ENCODE assay signal across 9 mouse cellular contexts in genomic region chr12:4717417-4717816, GRCm38 (mm10). TPM values are rescaled to one million over a fixed set of nuclear protein-coding genes. Genes with fewer than 3 reads are reported as not detected.
DNase-seq lines count a peak whose midpoint lies in the region; ATAC-seq and TF ChIP-seq lines count a peak whose summit lies in the region.
"Had no signal": no experiment of that assay in that cellular context is flagged by ENCODE, and none has a peak within 500 bp of the region (broad histone marks: within the 10 kb centered on the region; RNA-seq: fewer than 3 reads in every experiment).

No protein-coding gene starts in this region.

- peaks cover 10% of the 10 kb centered on the region for H3K4me1 ChIP-seq in heart, embryonic 15.5 days (replicated peaks)
- peaks cover 61% of the 10 kb centered on the region for H3K4me1 ChIP-seq in liver, embryonic 15.5 days (replicated peaks)
- H3K4me1 ChIP-seq in stomach, embryonic 14.5 days (ENCODE audit: control insufficient read depth, insufficient read depth, low read length), result no peaks in the 10 kb centered on the region

- no peak for TF ChIP-seq POLR2A in brain, embryonic 14.5 days (IDR thresholded peaks at IDR 0.05; ENCODE audit: borderline replicate concordance, extremely low read depth, insufficient read depth, insufficient read length, poor library complexity, severe bottlenecking)

- peaks cover 6% of the 10 kb centered on the region; the same call in 1 of the 2 replicates for H3K36me3 ChIP-seq in heart, embryonic 15.5 days
- H3K36me3 ChIP-seq in liver, embryonic 15.5 days (replicated peaks), result peaks cover 14% of the 10 kb centered on the region
- H3K36me3 ChIP-seq in stomach, embryonic 14.5 days (ENCODE audit: control insufficient read depth, insufficient read depth, low read length), result peaks cover 11% of the 10 kb centered on the region

- H3K27me3 ChIP-seq in heart, embryonic 15.5 days, result no peaks in the 10 kb centered on the region
- no peaks in the 10 kb centered on the region for H3K27me3 ChIP-seq in liver, embryonic 15.5 days
- H3K27me3 ChIP-seq in stomach, embryonic 14.5 days (ENCODE audit: control insufficient read depth, insufficient read depth, low read length), result no peaks in the 10 kb centered on the region

- 8% methylated on average over 7 of the region's 7 CpGs for WGBS in heart, embryonic 15.5 days
- WGBS in liver, embryonic 15.5 days (ENCODE audit: insufficient replicate concordance), result 2% methylated on average over 7 of the region's 7 CpGs
- 4% methylated on average over 7 of the region's 7 CpGs for WGBS in stomach, embryonic 14.5 days

- H3K4me3 ChIP-seq in heart, embryonic 15.5 days, result no peak overlapping the region
- H3K4me3 ChIP-seq in liver, embryonic 15.5 days (replicated peaks), result no peak overlapping the region
- no peak overlapping the region for H3K4me3 ChIP-seq in stomach, embryonic 14.5 days (ENCODE audit: low read depth, low read length)

- no peak for DNase-seq in heart, adult 9 months (ENCODE audit: low spot score in 2 of 2)
- DNase-seq in brain, embryonic 14.5 days (ENCODE audit: low read depth), result peak; percentile 53
- DNase-seq in gastrocnemius, postnatal 10 days, result no peak
- DNase-seq in layer of hippocampus, adult 8-10 months (ENCODE audit: low spot score in 2 of 2), result no peak

- peak overlapping the region; percentile 19; the same call in 1 of the 2 replicates for H3K4me2 ChIP-seq in heart, embryonic 15.5 days
- peak overlapping the region; percentile 52 for H3K4me2 ChIP-seq in liver, embryonic 15.5 days
- no peak overlapping the region for H3K4me2 ChIP-seq in stomach, embryonic 14.5 days (replicated peaks; ENCODE audit: low read depth, low read length)

- no peaks in the 10 kb centered on the region for H3K9me3 ChIP-seq in heart, embryonic 15.5 days (replicated peaks)
- H3K9me3 ChIP-seq in liver, embryonic 15.5 days (replicated peaks), result no peaks in the 10 kb centered on the region
- H3K9me3 ChIP-seq in stomach, embryonic 14.5 days (ENCODE audit: control insufficient read depth, low read depth, low read length), result no peaks in the 10 kb centered on the region

- no peak overlapping the region for H3K27ac ChIP-seq in heart, embryonic 15.5 days
- H3K27ac ChIP-seq in liver, embryonic 15.5 days (replicated peaks), result peak overlapping the region; percentile 56
- H3K27ac ChIP-seq in stomach, embryonic 14.5 days (ENCODE audit: low read length), result no peak overlapping the region

- peak; percentile 77 for ATAC-seq in heart, embryonic 15.5 days (replicated peaks; ENCODE audit: insufficient number of reproducible peaks, insufficient read depth, low FRiP score, low read depth)
- ATAC-seq in hematopoietic stem cell, adult 5-6 weeks (replicated peaks in 1 of 2; ENCODE audit: insufficient read depth in 1 of 2, low FRiP score in 2 of 2, low TSS enrichment in 1 of 2, low read depth in 1 of 2, poor library complexity in 2 of 2, severe bottlenecking in 2 of 2), result peak; percentile 97 to 98
- peak; percentile 82 for ATAC-seq in liver, embryonic 15.5 days (ENCODE audit: insufficient read depth)
- ATAC-seq in stomach, embryonic 14.5 days (ENCODE audit: insufficient number of reproducible peaks, insufficient read depth, low FRiP score, low read depth), result peak; percentile 89; the same call in 1 of the 2 replicates

- no peak for TF ChIP-seq CTCF in brain, embryonic 14.5 days (IDR thresholded peaks at IDR 0.05; ENCODE audit: borderline replicate concordance, extremely low read depth, insufficient read depth, insufficient read length)

- no peak overlapping the region for H3K9ac ChIP-seq in heart, embryonic 15.5 days
- H3K9ac ChIP-seq in liver, embryonic 15.5 days, result no peak overlapping the region
- no peak overlapping the region for H3K9ac ChIP-seq in stomach, embryonic 14.5 days (replicated peaks; ENCODE audit: low read depth, low read length)

RNA-seq across cellular contexts. Expression of gene Fam228a, which starts 20.8 kb away (rescaled TPM):
- 0.15 and 0.19 TPM in 2 replicates for polyA plus RNA-seq in heart, embryonic 15.5 days (2015; fragmentation: Nextera tagmentation; extraction: Ambion mirVana)
- 1.6 and 1.8 TPM in 2 replicates for polyA plus RNA-seq in brain, embryonic 14.5 days (2012; rRNA removed)
- not detected in 2 replicates for total RNA-seq in hematopoietic stem cell, adult 5-6 weeks (2017)
- 0.08 TPM in 1 of 2 replicates, not detected in the other for polyA plus RNA-seq in liver, embryonic 15.5 days (2015; fragmentation: Nextera tagmentation; extraction: Ambion mirVana)
- 1.1 and 1.3 TPM in 2 replicates for polyA plus RNA-seq in stomach, embryonic 14.5 days (2014; fragmentation: Nextera tagmentation; extraction: Ambion mirVana)
- under 1 TPM; 0.14 to 0.27 TPM for total RNA-seq in gastrocnemius, postnatal 10 days (2021)
- total RNA-seq in layer of hippocampus, adult 8-10 months (2022), result 1 to 10 TPM; 1.6 to 3.9 (median 3.5) TPM
- polyA plus RNA-seq: small intestine, adult 2 months had no signal

RNA-seq across cellular contexts. Expression of gene Pfn4, which starts 51.4 kb away (rescaled TPM):
- 1.9 and 2.0 TPM in 2 replicates for polyA plus RNA-seq in heart, embryonic 15.5 days (2015; fragmentation: Nextera tagmentation; extraction: Ambion mirVana)
- 8.2 and 8.7 TPM in 2 replicates for polyA plus RNA-seq in brain, embryonic 14.5 days (2012; rRNA removed)
- 1.5 and 3.5 TPM in 2 replicates for total RNA-seq in hematopoietic stem cell, adult 5-6 weeks (2017)
- polyA plus RNA-seq in liver, embryonic 15.5 days (2015; fragmentation: Nextera tagmentation; extraction: Ambion mirVana), result 0.46 and 0.50 TPM in 2 replicates
- 2.8 and 3.4 TPM in 2 replicates for polyA plus RNA-seq in stomach, embryonic 14.5 days (2014; fragmentation: Nextera tagmentation; extraction: Ambion mirVana)
- 1 to 10 TPM; 1.9 to 2.6 TPM for total RNA-seq in gastrocnemius, postnatal 10 days (2021)
- 10 to 100 TPM in 3 of 4 experiments, 1 to 10 TPM in 1; 9.4 to 14.5 (median 11.7) TPM for total RNA-seq in layer of hippocampus, adult 8-10 months (2022)
- polyA plus RNA-seq: small intestine, adult 2 months had no signal

RNA-seq across cellular contexts. Expression of gene Fam228b, which starts 51.6 kb away (rescaled TPM):
- polyA plus RNA-seq in heart, embryonic 15.5 days (2015; fragmentation: Nextera tagmentation; extraction: Ambion mirVana), result 2.1 and 3.0 TPM in 2 replicates
- 5.7 TPM in 2 replicates for polyA plus RNA-seq in brain, embryonic 14.5 days (2012; rRNA removed)
- total RNA-seq in hematopoietic stem cell, adult 5-6 weeks (2017), result 0.79 and 3.5 TPM in 2 replicates
- 0.53 and 0.55 TPM in 2 replicates for polyA plus RNA-seq in liver, embryonic 15.5 days (2015; fragmentation: Nextera tagmentation; extraction: Ambion mirVana)
- polyA plus RNA-seq in stomach, embryonic 14.5 days (2014; fragmentation: Nextera tagmentation; extraction: Ambion mirVana), result 3.2 and 4.1 TPM in 2 replicates
- total RNA-seq in gastrocnemius, postnatal 10 days (2021), result 1 to 10 TPM; 4.6 to 7.8 TPM
- 10 to 100 TPM; 19.2 to 30.0 (median 27.3) TPM for total RNA-seq in layer of hippocampus, adult 8-10 months (2022)
- polyA plus RNA-seq: small intestine, adult 2 months had no signal
